Mouse (Mus musculus): ENCODE measurements around the gene Jtb.

DNA sequence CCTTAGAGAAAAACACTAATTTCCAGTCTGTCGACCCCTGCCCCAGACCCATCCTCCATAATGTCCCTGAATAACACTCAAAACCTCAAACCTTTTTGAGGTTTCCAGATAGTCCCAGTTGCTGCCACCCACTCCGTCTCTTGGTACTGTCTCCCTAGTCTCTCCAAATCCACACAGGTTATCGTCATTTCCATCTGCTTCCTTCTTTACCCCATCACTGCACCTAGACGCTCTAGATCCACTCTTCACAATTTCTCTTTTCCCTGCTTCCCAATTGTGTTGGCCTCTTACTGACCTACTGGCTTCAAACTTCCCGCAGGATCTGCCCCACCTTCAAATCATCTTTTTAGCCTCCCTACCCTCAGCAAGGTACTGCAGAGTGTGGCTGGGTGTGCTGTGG, 10.3 kb upstream of the Jtb start:
- TF ChIP-seq TAL1 (IDR thresholded peaks at IDR 0.05; ENCODE audit: low read length) (no peak), GATA1 (IDR thresholded peaks at IDR 0.05; ENCODE audit: low read length) (no peak)

Data from erythroblast, embryonic 14.5 days (primary cell).